Mouse (Mus musculus): ENCODE data around the gene Gsn. TPM values are rescaled to one million over a fixed set of nuclear protein-coding genes. Genes with fewer than 3 reads are reported as not detected.
A peak's percentile ranks its signal among the peaks of the same experiment; 100 is the strongest.

Gsn gene
- polyA plus RNA-seq, 1 experiment from 2014 or later: 76.4 TPM

- DNase-seq (ENCODE audit: low spot score): no peak
These were observed 21.2 kb upstream of the Gsn start for GRCm38 (mm10) chr2:35235021-35235420.

GRCm38 (mm10) chr2:35244241-35244640 lies 11.9 kb upstream of the Gsn start:
- 28% methylated on average over 3 of the region's 3 CpGs for WGBS
- H3K27me3 ChIP-seq (replicated peaks; ENCODE audit: control insufficient read depth, insufficient read depth, low read length): no peaks in the 10 kb centered on the region
- no peak overlapping the region for H3K9ac ChIP-seq (ENCODE audit: low read depth, low read length)
- no peaks in the 10 kb centered on the region; the same call in 1 of the 2 replicates for H3K4me1 ChIP-seq (replicated peaks; ENCODE audit: control insufficient read depth, insufficient read depth, low read length)
- DNase-seq (ENCODE audit: low spot score) (no peak), ATAC-seq (replicated peaks; ENCODE audit: low FRiP score) (no peak)
- no peak overlapping the region for H3K27ac ChIP-seq (ENCODE audit: low read depth, low read length)
- no peaks in the 10 kb centered on the region for H3K9me3 ChIP-seq (ENCODE audit: control insufficient read depth, low read length)
- no peaks in the 10 kb centered on the region for H3K36me3 ChIP-seq (ENCODE audit: control insufficient read depth, insufficient read depth, low read length)
- H3K4me2 ChIP-seq: no peak overlapping the region
- H3K4me3 ChIP-seq (ENCODE audit: low read depth, low read length): no peak overlapping the region

More at GRCm38 (mm10) chr2:35235021-35235420, 21.2 kb upstream of the Gsn start:
- Histone ChIP-seq H3K9ac (ENCODE audit: low read depth, low read length) (no peak overlapping the region), H3K4me3 (ENCODE audit: low read depth, low read length) (no peak overlapping the region), H3K9me3 (ENCODE audit: control insufficient read depth, low read length) (no peaks in the 10 kb centered on the region), H3K4me1 (replicated peaks; ENCODE audit: control insufficient read depth, insufficient read depth, low read length) (peaks cover 3% of the 10 kb centered on the region; the same call in 1 of the 2 replicates), H3K4me2 (no peak overlapping the region), H3K27ac (ENCODE audit: low read depth, low read length) (no peak overlapping the region), H3K36me3 (ENCODE audit: control insufficient read depth, insufficient read depth, low read length) (no peaks in the 10 kb centered on the region), H3K27me3 (replicated peaks; ENCODE audit: control insufficient read depth, insufficient read depth, low read length) (no peaks in the 10 kb centered on the region)
- WGBS: 87% methylated on average over 6 of the region's 6 CpGs
- no peak for ATAC-seq (replicated peaks; ENCODE audit: low FRiP score)

- ATAC-seq (replicated peaks; ENCODE audit: low FRiP score): no peak
- no peak for DNase-seq (ENCODE audit: low spot score)
- Histone ChIP-seq H3K9me3 (ENCODE audit: control insufficient read depth, low read length) (no peaks in the 10 kb centered on the region), H3K4me1 (replicated peaks; ENCODE audit: control insufficient read depth, insufficient read depth, low read length) (no peaks in the 10 kb centered on the region; the same call in 1 of the 2 replicates), H3K4me2 (no peak overlapping the region), H3K27ac (ENCODE audit: low read depth, low read length) (no peak overlapping the region), H3K36me3 (ENCODE audit: control insufficient read depth, insufficient read depth, low read length) (no peaks in the 10 kb centered on the region), H3K9ac (ENCODE audit: low read depth, low read length) (no peak overlapping the region), H3K27me3 (replicated peaks; ENCODE audit: control insufficient read depth, insufficient read depth, low read length) (no peaks in the 10 kb centered on the region), H3K4me3 (ENCODE audit: low read depth, low read length) (no peak overlapping the region)
- WGBS: 43% methylated on average over 5 of the region's 5 CpGs
These were observed 8.4 kb upstream of the Gsn start for GRCm38 (mm10) chr2:35247763-35248162.

GRCm38 (mm10) chr2:35252733-35253132 lies 3.4 kb upstream of the Gsn start:
- H3K36me3 ChIP-seq (ENCODE audit: control insufficient read depth, insufficient read depth, low read length): no peaks in the 10 kb centered on the region
- DNase-seq (ENCODE audit: low spot score): no peak
- peaks cover 8% of the 10 kb centered on the region for H3K27me3 ChIP-seq (replicated peaks; ENCODE audit: control insufficient read depth, insufficient read depth, low read length)
- no peak overlapping the region for H3K27ac ChIP-seq (ENCODE audit: low read depth, low read length)
- no peak overlapping the region for H3K9ac ChIP-seq (ENCODE audit: low read depth, low read length)
- no peak overlapping the region for H3K4me3 ChIP-seq (ENCODE audit: low read depth, low read length)
- H3K4me1 ChIP-seq (replicated peaks; ENCODE audit: control insufficient read depth, insufficient read depth, low read length): peaks cover 14% of the 10 kb centered on the region
- H3K4me2 ChIP-seq: no peak overlapping the region
- 39% methylated on average over 6 of the region's 6 CpGs for WGBS
- H3K9me3 ChIP-seq (ENCODE audit: control insufficient read depth, low read length): no peaks in the 10 kb centered on the region
- no peak for ATAC-seq (replicated peaks; ENCODE audit: low FRiP score)

- H3K9me3 ChIP-seq (ENCODE audit: control insufficient read depth, low read length): no peaks in the 10 kb centered on the region
- WGBS: 69% methylated on average over 4 of the region's 4 CpGs
- no peak overlapping the region for H3K9ac ChIP-seq (ENCODE audit: low read depth, low read length)
- peaks cover 8% of the 10 kb centered on the region for H3K27me3 ChIP-seq (replicated peaks; ENCODE audit: control insufficient read depth, insufficient read depth, low read length)
- no peaks in the 10 kb centered on the region for H3K36me3 ChIP-seq (ENCODE audit: control insufficient read depth, insufficient read depth, low read length)
- H3K4me1 ChIP-seq (replicated peaks; ENCODE audit: control insufficient read depth, insufficient read depth, low read length): peaks cover 15% of the 10 kb centered on the region
- ATAC-seq (replicated peaks; ENCODE audit: low FRiP score): no peak
- no peak overlapping the region for H3K27ac ChIP-seq (ENCODE audit: low read depth, low read length)
- no peak overlapping the region for H3K4me2 ChIP-seq
- no peak overlapping the region for H3K4me3 ChIP-seq (ENCODE audit: low read depth, low read length)
- DNase-seq (ENCODE audit: low spot score): no peak
These were observed 2.4 kb upstream of the Gsn start for GRCm38 (mm10) chr2:35253751-35254150.

GRCm38 (mm10) chr2:35255004-35255403 lies 1.2 kb upstream of the Gsn start:
- WGBS: 48% methylated on average over 5 of the region's 5 CpGs
- H3K27me3 ChIP-seq (replicated peaks; ENCODE audit: control insufficient read depth, insufficient read depth, low read length): peaks cover 8% of the 10 kb centered on the region

GRCm38 (mm10) chr2:35255462-35255861 lies 718 bp upstream of the Gsn start:
- H3K4me1 ChIP-seq (replicated peaks; ENCODE audit: control insufficient read depth, insufficient read depth, low read length): peaks cover 26% of the 10 kb centered on the region
- peak overlapping the region; percentile 97 for H3K4me2 ChIP-seq
- peaks cover 8% of the 10 kb centered on the region for H3K27me3 ChIP-seq (replicated peaks; ENCODE audit: control insufficient read depth, insufficient read depth, low read length)
- 76% methylated on average over 7 of the region's 7 CpGs for WGBS
- H3K9me3 ChIP-seq (ENCODE audit: control insufficient read depth, low read length): no peaks in the 10 kb centered on the region
- no peaks in the 10 kb centered on the region for H3K36me3 ChIP-seq (ENCODE audit: control insufficient read depth, insufficient read depth, low read length)
- DNase-seq (ENCODE audit: low spot score): no peak
- H3K27ac ChIP-seq (ENCODE audit: low read depth, low read length): no peak overlapping the region
- ATAC-seq (replicated peaks; ENCODE audit: low FRiP score): no peak
- no peak overlapping the region for H3K9ac ChIP-seq (ENCODE audit: low read depth, low read length)
- no peak overlapping the region for H3K4me3 ChIP-seq (ENCODE audit: low read depth, low read length)

More at GRCm38 (mm10) chr2:35255004-35255403, 1.2 kb upstream of the Gsn start:
- Histone ChIP-seq H3K36me3 (ENCODE audit: control insufficient read depth, insufficient read depth, low read length) (no peaks in the 10 kb centered on the region), H3K27ac (ENCODE audit: low read depth, low read length) (no peak overlapping the region), H3K4me1 (replicated peaks; ENCODE audit: control insufficient read depth, insufficient read depth, low read length) (peaks cover 25% of the 10 kb centered on the region), H3K9me3 (ENCODE audit: control insufficient read depth, low read length) (no peaks in the 10 kb centered on the region), H3K9ac (ENCODE audit: low read depth, low read length) (no peak overlapping the region), H3K4me3 (ENCODE audit: low read depth, low read length) (no peak overlapping the region), H3K4me2 (no peak overlapping the region)
- no peak for DNase-seq (ENCODE audit: low spot score)
- ATAC-seq (replicated peaks; ENCODE audit: low FRiP score): no peak

GRCm38 (mm10) chr2:35256932-35257331 lies 752 bp downstream of the Gsn start:
- H3K4me2 ChIP-seq: peak overlapping the region; percentile 97
- H3K36me3 ChIP-seq (ENCODE audit: control insufficient read depth, insufficient read depth, low read length): no peaks in the 10 kb centered on the region
- ATAC-seq (replicated peaks; ENCODE audit: low FRiP score) (no peak), DNase-seq (ENCODE audit: low spot score) (no peak)
- H3K9ac ChIP-seq (ENCODE audit: low read depth, low read length): peak overlapping the region; percentile 62; the same call in 1 of the 2 replicates
- WGBS: 37% methylated on average over 8 of the region's 8 CpGs
- peak overlapping the region; percentile 54; the same call in 1 of the 2 replicates for H3K4me3 ChIP-seq (ENCODE audit: low read depth, low read length)
- H3K9me3 ChIP-seq (ENCODE audit: control insufficient read depth, low read length): no peaks in the 10 kb centered on the region
- no peak overlapping the region for H3K27ac ChIP-seq (ENCODE audit: low read depth, low read length)
- peaks cover 8% of the 10 kb centered on the region for H3K27me3 ChIP-seq (replicated peaks; ENCODE audit: control insufficient read depth, insufficient read depth, low read length)
- H3K4me1 ChIP-seq (replicated peaks; ENCODE audit: control insufficient read depth, insufficient read depth, low read length): peaks cover 26% of the 10 kb centered on the region

- Histone ChIP-seq H3K4me3 (ENCODE audit: low read depth, low read length) (no peak overlapping the region), H3K27ac (ENCODE audit: low read depth, low read length) (no peak overlapping the region), H3K4me1 (replicated peaks; ENCODE audit: control insufficient read depth, insufficient read depth, low read length) (peaks cover 26% of the 10 kb centered on the region), H3K9me3 (ENCODE audit: control insufficient read depth, low read length) (no peaks in the 10 kb centered on the region), H3K27me3 (replicated peaks; ENCODE audit: control insufficient read depth, insufficient read depth, low read length) (peaks cover 8% of the 10 kb centered on the region), H3K36me3 (ENCODE audit: control insufficient read depth, insufficient read depth, low read length) (no peaks in the 10 kb centered on the region), H3K9ac (ENCODE audit: low read depth, low read length) (no peak overlapping the region), H3K4me2 (no peak overlapping the region)
- ATAC-seq (replicated peaks; ENCODE audit: low FRiP score): no peak
- 66% methylated on average over 2 of the region's 2 CpGs for WGBS
- no peak for DNase-seq (ENCODE audit: low spot score)
These were observed 1.7 kb downstream of the Gsn start for GRCm38 (mm10) chr2:35257886-35258285.
